Mouse (Mus musculus): ENCODE measurements around the gene Gm6034. TPM values are rescaled to one million over a fixed set of nuclear protein-coding genes. Genes with fewer than 3 reads are reported as not detected.
"Not testable (repeated sequence)": the region's sequence is repeated elsewhere in the genome, so short reads cannot be mapped to it uniquely, and the experiment has no call there.

Gm6034 gene
- polyA plus RNA-seq, 1 experiment: not detected

DNA sequence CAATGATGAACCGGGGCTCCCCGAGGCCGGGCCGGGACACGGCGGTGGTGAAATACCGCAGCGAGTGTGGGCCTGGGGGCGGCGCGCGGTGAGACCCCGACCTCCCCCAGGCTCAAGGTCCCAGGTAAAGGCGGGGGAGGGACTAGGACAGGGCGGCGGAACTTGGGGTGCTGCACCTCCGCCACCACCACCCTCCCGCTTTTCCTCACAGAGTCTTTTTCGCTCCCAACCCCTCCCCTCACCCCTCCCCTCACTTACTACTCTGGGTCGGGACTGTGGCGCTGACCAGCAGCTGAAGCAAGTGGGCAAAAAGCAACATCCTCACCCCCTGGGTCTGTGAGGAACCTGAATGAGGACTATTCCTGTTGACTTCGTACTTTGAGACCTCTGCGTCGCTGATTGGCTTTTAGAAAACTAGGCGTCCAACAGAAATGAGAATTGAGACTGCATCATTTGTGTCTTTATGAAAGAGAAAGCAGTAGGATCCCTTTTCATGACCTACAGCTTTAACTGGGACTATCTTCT is 10.3 kb upstream of the Gm6034 start, which contains the start of gene H2-T23:
TSS of gene H2-T23 (minus strand) at position 505 of the 525 bp plus-strand sequence.
- peak; percentile 67 for TF ChIP-seq REST (IDR thresholded peaks at IDR 0.05; ENCODE audit: insufficient read depth, insufficient read length)
- not testable (repeated sequence) for H3K36me3 ChIP-seq (ENCODE audit: control insufficient read depth, insufficient read depth); H3K27me3 ChIP-seq (ENCODE audit: control insufficient read depth, insufficient read depth, insufficient read length)
- Histone ChIP-seq H3K4me2 (ENCODE audit: low read depth) (peak within 1 kb of the TSS; percentile 73), H3ac (ENCODE audit: control insufficient read depth, insufficient read length) (peak within 1 kb of the TSS; percentile 20), H3K79me2 (ENCODE audit: control insufficient read depth, insufficient read depth) (peaks cover 25% of the 10 kb centered on the region), H3K4me3 (peak within 1 kb of the TSS; percentile 39)

GRCm38 (mm10) chr17:36034524-36034923 is 8.2 kb upstream of the Gm6034 start:
- H3K4me2 ChIP-seq (ENCODE audit: low read depth); H3K27me3 ChIP-seq (ENCODE audit: control insufficient read depth, insufficient read depth, insufficient read length); H3K79me2 ChIP-seq (ENCODE audit: control insufficient read depth, insufficient read depth); H3K36me3 ChIP-seq (ENCODE audit: control insufficient read depth, insufficient read depth); H3K4me3 ChIP-seq; H3ac ChIP-seq (ENCODE audit: control insufficient read depth, insufficient read length): not testable (repeated sequence)

GRCm38 (mm10) chr17:36035010-36035638 is 7.6 kb upstream of the Gm6034 start:
- not testable (repeated sequence) for H3ac ChIP-seq (ENCODE audit: control insufficient read depth, insufficient read length); H3K79me2 ChIP-seq (ENCODE audit: control insufficient read depth, insufficient read depth); H3K27me3 ChIP-seq (ENCODE audit: control insufficient read depth, insufficient read depth, insufficient read length); H3K36me3 ChIP-seq (ENCODE audit: control insufficient read depth, insufficient read depth); H3K4me3 ChIP-seq; H3K4me2 ChIP-seq (ENCODE audit: low read depth)

- not testable (repeated sequence) for H3ac ChIP-seq (ENCODE audit: control insufficient read depth, insufficient read length); H3K4me2 ChIP-seq (ENCODE audit: low read depth); H3K36me3 ChIP-seq (ENCODE audit: control insufficient read depth, insufficient read depth); H3K79me2 ChIP-seq (ENCODE audit: control insufficient read depth, insufficient read depth); H3K4me3 ChIP-seq; H3K27me3 ChIP-seq (ENCODE audit: control insufficient read depth, insufficient read depth, insufficient read length)
Measured at GRCm38 (mm10) chr17:36036126-36036525, 6.6 kb upstream of the Gm6034 start.

- not testable (repeated sequence) for H3K4me2 ChIP-seq (ENCODE audit: low read depth); H3K27me3 ChIP-seq (ENCODE audit: control insufficient read depth, insufficient read depth, insufficient read length); H3ac ChIP-seq (ENCODE audit: control insufficient read depth, insufficient read length); H3K4me3 ChIP-seq; H3K79me2 ChIP-seq (ENCODE audit: control insufficient read depth, insufficient read depth); H3K36me3 ChIP-seq (ENCODE audit: control insufficient read depth, insufficient read depth)
Measured at GRCm38 (mm10) chr17:36040604-36041003, 2.2 kb upstream of the Gm6034 start.

DNA sequence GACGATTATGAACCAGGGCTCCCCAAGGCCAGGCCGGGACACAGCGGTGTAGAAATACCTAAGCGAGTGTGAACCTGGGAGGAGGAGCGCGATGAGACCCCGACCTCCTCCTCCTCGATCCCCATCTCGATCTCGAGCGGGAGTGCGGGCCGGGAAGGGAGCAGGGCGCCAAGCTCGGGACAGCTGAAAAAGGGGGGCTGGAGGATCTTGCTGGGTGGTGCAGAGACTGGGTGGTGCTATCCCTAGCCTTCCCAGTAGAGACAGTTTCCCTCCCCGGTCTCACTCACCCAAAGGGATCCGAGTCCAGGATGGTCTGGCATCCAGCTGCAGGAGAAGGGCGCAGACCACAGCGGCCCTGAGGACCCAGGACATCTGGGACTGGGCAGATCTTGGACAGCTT is 706 bp upstream of the Gm6034 start:
- not testable (repeated sequence) for H3K27me3 ChIP-seq (ENCODE audit: control insufficient read depth, insufficient read depth, insufficient read length); H3K36me3 ChIP-seq (ENCODE audit: control insufficient read depth, insufficient read depth); H3K79me2 ChIP-seq (ENCODE audit: control insufficient read depth, insufficient read depth); H3ac ChIP-seq (ENCODE audit: control insufficient read depth, insufficient read length)
- Histone ChIP-seq H3K4me3 (peak overlapping the region; percentile 24), H3K4me2 (ENCODE audit: low read depth) (peak overlapping the region; percentile 79)

- peak overlapping the region; percentile 79 for H3K4me2 ChIP-seq (ENCODE audit: low read depth)
- no peak for TF ChIP-seq SRF (IDR thresholded peaks at IDR 0.05; ENCODE audit: control insufficient read depth, insufficient read length, low read depth)
- TF ChIP-seq MYOD1 (IDR thresholded peaks at IDR 0.05; ENCODE audit: control insufficient read depth in 1 of 3, insufficient read length in 2 of 3, low read depth in 2 of 3): no peak
- no peak for TF ChIP-seq USF1 (IDR thresholded peaks at IDR 0.05; ENCODE audit: low read depth)
- TF ChIP-seq POLR2A (IDR thresholded peaks at IDR 0.05; ENCODE audit: insufficient read length, low read depth): no peak
- TF ChIP-seq TCF3 (IDR thresholded peaks at IDR 0.05; ENCODE audit: insufficient read length, low read depth): no peak
- TF ChIP-seq MAX (IDR thresholded peaks at IDR 0.05; ENCODE audit: low read depth): no peak
- H3ac ChIP-seq (ENCODE audit: control insufficient read depth, insufficient read length): no peak overlapping the region
- no peaks in the 10 kb centered on the region for H3K36me3 ChIP-seq (ENCODE audit: control insufficient read depth, insufficient read depth)
- peak overlapping the region; percentile 24 for H3K4me3 ChIP-seq
- no peaks in the 10 kb centered on the region for H3K27me3 ChIP-seq (ENCODE audit: control insufficient read depth, insufficient read depth, insufficient read length)
- H3K79me2 ChIP-seq (ENCODE audit: control insufficient read depth, insufficient read depth): no peaks in the 10 kb centered on the region
Measured at GRCm38 (mm10) chr17:36043286-36043685, 525 bp downstream of the Gm6034 start.

DNA sequence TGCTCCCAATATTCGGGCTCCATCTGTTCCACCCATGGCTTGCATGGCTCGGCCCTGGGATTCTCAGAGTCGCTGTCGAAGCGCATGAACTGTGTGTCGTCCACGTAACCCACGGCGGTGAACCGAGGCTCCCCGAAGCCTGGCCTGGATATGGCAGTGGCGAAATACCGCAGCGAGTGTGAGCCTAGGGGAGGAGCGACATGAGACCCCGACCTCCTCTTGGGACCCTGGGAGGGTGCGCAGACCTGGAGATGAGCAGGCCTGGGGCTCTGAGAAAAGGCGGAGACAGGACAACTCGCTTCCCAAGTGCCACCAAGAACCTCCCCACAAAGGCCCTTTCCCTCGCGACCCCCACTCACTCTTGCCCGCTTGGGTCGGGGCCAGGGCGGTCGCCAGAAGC is 15.2 kb downstream of the Gm6034 start:
- not testable (repeated sequence) for H3K36me3 ChIP-seq (ENCODE audit: control insufficient read depth, insufficient read depth); H3K27me3 ChIP-seq (ENCODE audit: control insufficient read depth, insufficient read depth, insufficient read length); H3ac ChIP-seq (ENCODE audit: control insufficient read depth, insufficient read length); H3K79me2 ChIP-seq (ENCODE audit: control insufficient read depth, insufficient read depth); H3K4me3 ChIP-seq
- peak overlapping the region; percentile 55 for H3K4me2 ChIP-seq (ENCODE audit: low read depth)

DNA sequence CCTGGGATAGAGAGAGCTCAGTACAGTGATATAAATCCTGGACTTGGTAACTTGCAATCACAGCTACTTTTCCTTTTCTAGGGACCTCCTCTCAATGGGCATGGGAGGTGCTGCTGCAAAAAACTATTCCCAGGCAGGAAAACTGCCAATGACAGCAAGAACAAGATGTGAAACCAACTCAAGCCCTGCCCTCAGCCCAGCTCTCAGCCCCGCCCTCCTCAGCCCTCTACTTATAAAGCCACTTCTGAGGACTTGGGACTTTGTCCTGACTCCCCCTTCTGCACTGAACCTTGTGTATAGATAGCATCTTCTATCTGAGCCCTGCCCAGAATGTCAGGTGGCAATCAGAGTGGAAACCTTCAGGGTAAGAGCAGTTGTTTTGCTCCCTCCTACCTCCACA is 15.6 kb downstream of the Gm6034 start, which contains the start of gene Gm11127:
TSS of gene Gm11127 (minus strand) at position 10 of the 400 bp plus-strand sequence.
- H3K36me3 ChIP-seq (ENCODE audit: control insufficient read depth, insufficient read depth); H3ac ChIP-seq (ENCODE audit: control insufficient read depth, insufficient read length); H3K79me2 ChIP-seq (ENCODE audit: control insufficient read depth, insufficient read depth); H3K27me3 ChIP-seq (ENCODE audit: control insufficient read depth, insufficient read depth, insufficient read length); H3K4me3 ChIP-seq: not testable (repeated sequence)
- H3K4me2 ChIP-seq (ENCODE audit: low read depth): peak within 1 kb of the TSS; percentile 55
